Mouse (Mus musculus) neutrophil, adult 65 days (primary cell): ENCODE data around the gene Mbd3l1. TPM values are rescaled to one million over a fixed set of nuclear protein-coding genes. Genes with fewer than 3 reads are reported as not detected.

ENCODE experiments used
- total RNA-seq: library from RNA; stranded (reverse); gene quantifications from 2 replicates; pipeline ENCODE4 v1.2.4, GENCODE M21; 2023

The Mbd3l1 gene
- not detected in 2 replicates for total RNA-seq

DNA sequence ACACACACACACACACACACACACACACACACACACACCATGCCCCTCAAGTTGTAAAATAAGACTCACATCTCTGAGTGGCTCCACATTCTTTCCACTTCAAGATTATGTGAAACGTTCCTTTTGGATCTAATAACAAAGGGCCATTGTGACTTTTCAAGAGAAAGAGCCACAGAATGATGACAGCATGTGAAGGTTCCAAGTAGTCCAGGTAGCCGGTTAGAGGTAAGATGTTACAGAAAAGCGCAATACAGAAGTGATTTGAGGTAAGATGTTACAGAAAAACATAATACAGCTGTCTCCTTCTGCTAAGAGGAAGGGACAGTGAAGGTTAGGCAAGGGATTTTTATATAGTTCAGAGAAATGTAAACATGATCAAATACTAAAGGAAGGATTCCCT, at the start of gene Mbd3l1, which contains the start of gene Zfp558:
Gene Mbd3l1, plus strand, starts transcription at position 192 of the 400 bp plus-strand sequence.
Gene Zfp558, minus strand, starts transcription at position 101 of the 400 bp plus-strand sequence.

DNA sequence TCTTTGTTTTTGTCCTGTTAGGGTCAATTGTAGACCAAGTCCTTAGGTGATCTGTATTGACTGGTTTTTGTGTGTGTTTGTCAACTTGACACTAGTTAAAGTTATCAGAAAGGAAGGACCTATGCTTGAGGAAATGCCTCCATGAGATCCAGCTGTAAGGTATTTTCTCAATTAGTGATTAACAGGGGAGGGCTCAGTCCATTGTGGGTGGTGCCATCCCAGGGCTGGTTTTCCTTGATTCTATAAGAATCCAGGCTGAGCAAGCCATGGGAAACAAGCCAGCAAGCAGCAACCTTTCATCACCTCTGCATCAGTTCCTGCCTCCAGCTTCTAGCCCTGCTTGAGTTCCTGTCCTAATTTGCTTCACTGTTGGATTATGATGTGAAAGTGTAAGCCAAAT, 47.8 kb upstream of the Mbd3l1 start, which contains the start of gene Mbd3l2:
Gene Mbd3l2, plus strand, starts transcription at position 301 of the 400 bp plus-strand sequence.

Other genes starting within 250 kb of the Mbd3l1 start
- gene Chordc1, start 186.2 kb upstream of the Mbd3l1 start, total RNA-seq = 29.6 and 32.0 TPM in 2 replicates
- gene Naalad2, start 75.4 kb upstream of the Mbd3l1 start, total RNA-seq = not detected in 2 replicates
- gene Ubtfl1, start 73.9 kb upstream of the Mbd3l1 start, total RNA-seq = not detected in 2 replicates
- gene Mbd3l2, start 47.7 kb upstream of the Mbd3l1 start, total RNA-seq = not detected in 2 replicates
- gene Zfp558, start 91 bp upstream of the Mbd3l1 start, total RNA-seq = not detected in 2 replicates
- not detected in 2 replicates for gene Muc16, start 196.2 kb downstream of the Mbd3l1 start, total RNA-seq